Mouse (Mus musculus) ovary, postnatal 14 days (tissue): ENCODE results near the gene Fxyd3.

Experiments
- DNase-seq: peaks from one replicate; pipeline ENCODE4 v3.0.0; 2022; ENCODE audit warnings: low spot score

Gene Fxyd3

GRCm38 (mm10) chr7:31098697-31099611 is 22.4 kb upstream of the Fxyd3 start:
- no peak for DNase-seq

DNA sequence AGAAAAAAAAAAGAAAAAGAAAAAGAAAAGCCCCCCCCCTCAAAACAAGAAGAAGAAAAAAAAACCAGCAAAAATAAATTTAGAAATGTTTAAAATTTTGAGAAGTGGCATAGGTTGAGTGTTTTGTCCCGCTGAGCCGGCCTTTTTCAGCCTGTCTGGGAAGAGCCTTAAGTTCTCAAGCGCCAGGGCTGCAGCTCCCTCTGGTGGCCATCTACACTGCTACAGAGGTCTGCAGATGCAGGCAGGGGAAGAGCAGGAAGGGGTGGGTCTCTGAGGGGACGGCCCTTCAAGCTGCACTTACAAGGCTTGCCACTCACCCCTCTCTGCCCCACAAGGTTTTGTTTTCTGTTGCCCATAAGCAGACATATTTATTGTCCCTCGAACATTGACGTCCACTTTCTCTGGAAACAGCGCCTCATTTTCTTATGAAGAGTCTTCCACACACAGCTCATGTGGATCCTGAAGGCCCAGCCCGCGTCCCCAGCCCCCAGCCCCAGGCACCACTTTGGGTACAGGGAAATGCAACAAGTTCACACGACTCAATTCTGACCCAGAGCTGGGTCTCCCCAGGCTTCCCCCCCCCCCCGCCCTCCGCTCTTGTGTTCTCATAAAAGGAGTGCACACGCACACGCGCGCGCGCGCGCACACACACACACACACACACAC is 21.2 kb upstream of the Fxyd3 start:
- peak; percentile 84 for DNase-seq

DNA sequence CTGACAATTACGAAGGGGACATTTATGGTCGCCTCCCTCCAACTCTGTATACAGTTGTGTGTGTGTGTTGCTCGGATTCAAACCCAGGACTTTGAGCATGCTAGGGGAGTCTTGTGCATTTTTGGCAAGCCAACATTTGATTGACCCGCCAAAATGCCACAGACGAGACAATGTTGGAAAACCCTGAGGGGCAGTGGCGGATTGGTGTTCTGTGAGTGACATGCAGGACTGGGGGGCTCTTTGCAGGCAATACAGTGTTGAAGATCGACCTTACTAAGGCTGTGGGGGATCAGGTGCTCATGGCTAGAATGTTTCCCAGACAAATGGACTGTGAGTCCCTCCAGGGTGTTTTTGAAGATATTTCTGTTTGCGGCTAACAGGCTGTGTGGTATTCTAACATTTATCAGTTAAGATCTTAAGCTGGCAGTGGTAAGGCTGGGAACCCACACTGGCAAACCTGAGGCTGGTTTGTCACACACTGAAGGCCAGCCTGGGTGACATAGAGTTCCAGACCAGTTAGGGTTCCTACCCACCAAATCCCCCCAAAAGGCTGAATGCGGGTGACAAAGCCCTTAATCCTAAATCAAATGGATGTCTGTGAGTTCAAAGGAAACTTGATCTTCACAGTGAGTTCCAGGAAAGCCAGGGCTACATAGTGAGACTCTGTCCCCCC is 20.5 kb upstream of the Fxyd3 start:
- DNase-seq, result no peak

GRCm38 (mm10) chr7:31094774-31095501 is 18.4 kb upstream of the Fxyd3 start:
- no peak for DNase-seq

DNA sequence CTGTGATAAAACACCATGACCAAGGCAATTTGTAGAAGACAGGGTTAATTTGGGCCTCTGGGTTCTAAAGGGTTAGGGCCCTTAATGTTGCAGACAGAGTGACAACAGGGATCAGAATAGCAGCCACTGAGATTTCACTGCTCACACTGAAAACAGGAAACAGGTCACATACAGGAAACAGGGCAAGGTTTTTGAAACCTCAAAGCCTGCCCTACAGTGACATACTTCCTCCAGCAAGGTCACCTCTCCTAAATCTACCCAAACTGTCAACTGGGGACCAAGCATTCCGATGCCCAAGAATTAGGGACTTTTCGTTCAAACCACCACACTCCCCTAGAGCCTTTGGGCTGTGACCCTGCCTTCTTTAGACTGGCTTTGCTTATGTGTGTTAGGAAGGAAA is 13.2 kb upstream of the Fxyd3 start:
- DNase-seq, result no peak

- no peak for DNase-seq
Observed at GRCm38 (mm10) chr7:31088206-31088605, 11.7 kb upstream of the Fxyd3 start.

- DNase-seq, result no peak
Observed at GRCm38 (mm10) chr7:31087262-31087661, 10.8 kb upstream of the Fxyd3 start.

DNA sequence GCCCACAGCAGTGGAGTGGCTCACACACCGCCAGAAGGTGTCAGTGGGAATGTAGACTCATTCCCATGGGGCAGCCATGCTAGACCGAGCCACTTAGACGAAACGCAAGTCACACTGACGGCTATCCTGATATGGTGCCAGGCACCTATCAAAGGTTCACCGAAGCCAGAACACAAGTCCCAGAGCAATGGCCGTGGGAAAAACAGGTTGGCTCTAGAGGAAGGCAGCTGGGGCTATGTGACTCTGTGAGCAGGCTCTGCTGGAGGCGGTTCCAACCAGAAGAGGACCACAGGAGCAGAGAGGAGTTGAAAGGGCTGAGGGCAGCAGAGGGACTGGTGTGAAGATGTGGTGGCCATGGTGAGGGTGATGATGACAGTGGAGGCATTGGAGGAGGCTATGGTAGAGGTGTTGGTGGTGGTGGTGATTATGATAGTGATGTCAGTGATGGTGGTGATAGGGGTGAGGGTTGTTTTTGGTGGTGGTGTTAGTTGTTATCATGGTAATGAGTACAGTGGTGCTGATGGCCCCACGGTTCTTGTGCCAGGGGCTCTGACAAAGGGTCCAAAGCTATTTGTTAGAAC is 9.8 kb upstream of the Fxyd3 start:
- DNase-seq, result no peak

DNA sequence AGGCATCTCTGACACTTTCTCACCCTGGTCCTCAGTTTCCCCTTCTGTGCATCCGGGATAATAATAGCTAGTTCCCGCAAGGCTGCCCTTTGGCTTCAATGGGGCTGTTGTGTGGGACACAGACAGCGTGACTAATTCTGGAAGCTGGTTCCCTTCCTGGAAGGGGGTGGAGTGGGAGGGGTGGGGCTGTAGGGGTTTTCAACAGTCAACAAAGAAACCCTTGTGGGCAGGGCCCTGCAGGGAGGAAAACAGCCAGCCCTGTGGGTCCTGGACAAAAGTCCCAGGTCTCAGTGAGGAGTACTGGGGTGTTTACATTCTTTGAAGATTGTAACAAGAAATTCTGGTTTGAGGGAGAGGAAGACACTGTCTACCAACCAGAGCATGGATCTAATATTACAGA is 8.7 kb upstream of the Fxyd3 start:
- no peak for DNase-seq

DNA sequence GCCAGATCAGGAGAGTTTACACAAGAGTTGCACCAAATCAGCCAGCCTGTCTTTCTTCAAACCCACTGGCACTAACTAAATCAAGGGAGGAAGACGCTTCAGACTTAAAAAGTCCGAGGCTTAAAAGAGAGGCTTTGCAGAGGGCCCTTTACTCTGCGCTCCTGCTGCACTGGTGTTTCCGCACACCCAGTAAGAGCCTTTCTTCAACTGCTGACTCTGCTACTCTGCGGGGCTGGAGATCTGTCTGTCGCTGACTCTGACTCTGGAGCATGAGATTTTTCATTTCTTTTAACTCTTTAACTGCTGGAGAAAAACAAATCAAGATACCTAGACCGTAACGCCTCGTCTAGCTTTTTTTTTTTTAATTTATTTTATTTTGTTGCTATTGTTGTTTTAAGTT is 7.6 kb upstream of the Fxyd3 start:
- no peak for DNase-seq

DNA sequence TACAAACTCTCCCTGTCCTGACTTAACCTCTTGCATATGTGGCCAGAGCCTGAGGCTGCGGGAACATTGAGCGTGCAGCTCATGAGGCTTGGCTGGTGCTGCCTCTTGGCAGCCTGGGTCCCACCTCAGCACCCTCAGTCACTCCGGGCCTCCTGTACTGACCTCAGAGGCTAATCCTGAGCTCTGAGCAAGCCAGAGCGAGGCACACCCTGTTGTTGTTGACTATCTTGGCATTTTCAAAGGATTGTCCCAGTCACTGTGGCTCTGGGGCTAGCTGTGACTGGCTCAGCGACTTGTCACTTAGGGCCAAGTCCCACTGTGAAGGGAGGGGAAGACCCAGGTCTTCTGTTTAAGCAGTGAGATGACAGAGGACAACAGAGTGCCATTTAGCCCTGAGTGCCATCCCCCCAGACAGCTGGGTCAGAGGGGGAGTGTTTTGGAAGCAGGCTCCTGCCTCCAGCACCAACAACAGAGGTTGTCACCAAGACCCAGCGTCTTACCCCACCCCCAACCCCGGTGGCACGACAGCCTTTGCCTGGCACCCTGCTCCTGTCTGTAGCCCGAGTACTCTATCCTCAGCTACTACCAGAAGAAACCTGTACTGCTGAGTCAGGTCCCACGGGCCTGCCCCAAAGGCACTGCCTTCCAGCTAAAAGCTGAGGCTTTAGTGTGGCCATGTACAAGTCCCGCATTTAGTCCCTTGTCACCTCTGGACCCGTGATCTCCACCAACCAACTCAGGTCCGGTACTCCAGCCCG is 6.5 kb upstream of the Fxyd3 start:
- DNase-seq, result no peak

GRCm38 (mm10) chr7:31082106-31082505 is 5.6 kb upstream of the Fxyd3 start:
- DNase-seq, result no peak

DNA sequence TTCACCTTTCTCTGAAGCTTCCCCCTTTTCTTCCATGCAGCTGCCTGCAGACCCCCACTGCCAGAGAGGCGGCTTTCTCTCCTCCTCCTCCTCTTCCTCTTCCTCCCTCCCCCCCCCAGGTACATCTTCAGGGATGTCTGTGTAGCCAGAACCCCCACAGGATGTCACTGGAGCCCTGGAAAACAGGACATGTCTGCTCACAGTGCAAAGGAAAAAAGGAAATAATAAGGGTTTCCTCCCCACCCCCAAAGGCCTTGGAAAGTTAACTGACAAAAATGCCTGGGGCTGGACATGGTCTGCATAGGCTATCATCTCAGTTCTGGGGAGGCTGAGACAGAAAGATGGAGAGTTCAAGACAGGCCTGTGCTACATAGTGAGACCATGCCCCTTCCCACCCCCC is 4.6 kb upstream of the Fxyd3 start:
- DNase-seq, result no peak

DNA sequence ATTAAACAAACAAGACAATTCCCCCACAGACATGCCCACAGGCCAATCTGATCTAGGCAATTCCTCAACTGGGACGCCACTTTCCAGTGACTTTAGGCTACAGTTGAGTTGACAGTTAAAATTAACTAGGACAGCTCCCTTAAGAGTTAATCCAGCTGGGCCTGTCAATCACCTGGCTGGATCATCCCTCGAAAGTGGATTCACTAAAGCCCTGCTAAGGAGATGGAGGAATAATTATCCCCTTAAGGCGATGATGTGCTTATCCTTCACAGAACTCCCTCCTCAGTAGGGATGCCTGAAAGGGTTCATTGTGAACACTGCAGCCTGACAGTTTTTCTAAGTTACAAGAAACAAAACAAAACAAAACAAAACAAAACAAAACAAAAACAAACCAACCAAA is 4.1 kb upstream of the Fxyd3 start:
- no peak for DNase-seq

- no peak for DNase-seq
Observed at GRCm38 (mm10) chr7:31079670-31080069, 3.2 kb upstream of the Fxyd3 start.

- peak; percentile 63 for DNase-seq
Observed at GRCm38 (mm10) chr7:31077885-31078445, 1.5 kb upstream of the Fxyd3 start.

- no peak for DNase-seq
Observed at GRCm38 (mm10) chr7:31077470-31077869, 966 bp upstream of the Fxyd3 start.

DNA sequence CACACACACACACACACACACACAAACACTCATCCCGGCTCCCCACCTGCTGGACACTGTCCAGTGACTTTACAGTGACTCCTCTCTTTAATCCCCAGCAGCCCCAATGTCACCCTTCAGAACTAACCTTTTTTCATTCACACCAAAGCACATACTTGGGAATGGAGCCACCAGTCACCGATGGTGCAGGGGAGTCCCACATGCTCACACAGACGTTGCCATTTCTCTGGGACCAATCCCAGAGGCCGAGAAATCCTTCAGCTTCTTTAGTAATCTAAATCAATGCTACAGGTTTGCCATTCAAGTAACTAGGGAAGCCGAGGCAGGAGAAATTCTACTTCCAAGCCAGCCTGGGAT is 1.8 kb downstream of the Fxyd3 start:
- DNase-seq, result no peak

DNA sequence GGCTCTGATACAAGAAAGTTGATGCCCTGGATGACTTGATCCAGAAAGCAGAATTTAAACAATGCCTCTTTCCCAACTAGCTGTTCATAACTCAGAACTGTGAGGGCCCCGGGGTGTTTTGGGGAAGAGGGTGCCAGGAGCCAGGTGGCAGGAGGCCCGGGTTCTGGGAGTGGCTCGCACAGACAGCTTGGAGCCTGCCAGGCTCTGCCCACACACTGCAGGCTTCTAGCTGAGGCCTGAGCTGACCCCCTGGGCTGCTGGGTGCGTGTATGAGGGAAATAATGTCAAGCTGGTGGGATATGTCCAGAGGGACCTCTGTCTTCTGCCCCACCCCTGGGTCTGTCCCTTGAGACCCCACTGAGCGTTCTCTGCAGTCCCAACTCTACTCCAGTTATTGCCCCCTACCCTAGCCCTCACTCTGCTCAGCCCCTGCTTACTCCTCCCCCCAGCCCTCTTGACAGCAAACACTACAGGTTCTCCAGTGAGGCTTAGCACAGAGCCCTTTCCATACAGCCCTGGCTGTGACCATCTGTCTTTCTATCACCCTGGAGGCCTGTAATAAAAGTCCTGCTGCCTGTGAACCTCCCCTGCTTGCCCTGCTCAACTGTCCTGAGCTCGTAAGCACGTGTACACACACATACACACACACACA is 2.3 kb downstream of the Fxyd3 start:
- no peak for DNase-seq

GRCm38 (mm10) chr7:31073546-31073945 is 3.0 kb downstream of the Fxyd3 start:
- no peak for DNase-seq
